Mouse (Mus musculus): Measurements from ENCODE around the gene Vps16.

The Vps16 gene

DNA sequence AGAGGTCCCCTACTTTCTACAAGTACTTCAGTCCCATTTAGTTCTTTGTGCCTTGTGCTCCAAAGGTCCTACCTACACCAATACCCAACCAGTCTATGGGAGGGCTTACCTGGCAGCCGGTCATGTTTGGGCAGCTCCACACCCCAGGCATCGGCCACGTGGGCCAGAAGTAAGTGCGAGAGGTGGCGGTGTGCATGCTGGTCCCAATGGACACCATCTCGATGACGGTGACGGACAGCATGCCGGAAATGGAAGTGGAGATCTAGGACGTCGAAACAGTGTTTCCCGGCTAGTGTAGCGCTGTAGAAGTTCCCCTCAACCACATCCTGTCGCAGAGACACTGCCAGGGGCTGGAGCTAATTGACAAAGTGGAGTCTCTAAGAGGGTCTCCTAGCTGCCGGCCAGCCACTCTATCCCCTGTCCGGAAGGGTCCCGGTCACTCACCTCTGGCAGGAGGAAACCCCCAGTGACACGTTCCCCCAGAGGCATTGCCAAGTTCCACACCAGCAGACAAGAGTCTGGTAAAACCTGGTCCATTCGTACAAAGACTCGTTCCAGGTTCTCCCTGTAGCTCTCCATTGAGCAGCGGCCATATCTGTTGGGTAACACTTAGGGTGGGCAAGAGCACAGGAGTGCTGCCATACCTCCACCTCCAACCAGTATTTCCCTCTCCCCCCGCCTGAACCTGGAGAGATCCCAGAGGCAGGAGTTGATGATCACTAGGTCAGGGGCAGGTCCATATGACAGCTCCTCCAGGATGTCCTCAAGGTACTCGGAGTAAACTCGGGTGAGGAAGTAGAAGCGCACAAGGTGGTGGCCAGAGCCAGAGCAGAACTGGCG is 2.1 kb upstream of the Vps16 start:
- no peak for DNase-seq (ENCODE audit: low spot score in 2 of 2)

DNA sequence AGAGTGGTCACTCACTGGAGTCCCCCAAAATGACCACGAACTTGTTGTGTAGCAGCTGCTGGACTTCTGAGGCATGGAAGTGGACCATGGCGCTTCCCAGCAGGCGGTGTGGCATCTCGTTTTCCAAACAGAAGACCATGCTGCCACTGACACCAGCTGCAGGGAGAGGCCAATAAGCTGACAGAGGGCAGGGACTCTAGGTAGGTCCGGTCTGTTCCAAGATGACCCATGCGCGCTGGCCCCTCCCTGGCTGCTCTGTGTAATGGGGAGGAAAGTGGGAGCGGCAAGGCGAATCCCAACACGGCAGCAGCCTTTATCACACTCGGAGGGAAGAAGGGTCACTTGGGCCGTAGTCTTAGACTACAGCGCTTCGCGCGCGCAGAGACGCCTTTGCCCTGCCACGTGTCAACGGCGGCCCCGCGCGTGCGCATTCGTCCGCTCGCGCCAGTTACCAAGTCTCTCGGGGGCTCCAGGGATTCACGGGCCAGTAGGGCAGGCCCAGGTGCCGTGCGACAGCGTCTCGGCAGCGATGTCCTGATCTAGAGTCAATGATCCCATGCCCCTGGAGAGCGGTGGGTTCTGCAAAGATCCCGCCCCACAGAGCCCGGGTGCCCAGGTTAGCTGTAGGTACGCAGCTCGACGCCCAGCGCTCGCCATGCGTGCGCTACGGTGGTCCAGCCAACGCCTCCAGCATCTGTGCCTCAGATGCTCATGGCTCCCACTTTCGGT is 578 bp upstream of the Vps16 start:
- DNase-seq (ENCODE audit: low spot score in 2 of 2): peak; percentile 62 to 79

DNA sequence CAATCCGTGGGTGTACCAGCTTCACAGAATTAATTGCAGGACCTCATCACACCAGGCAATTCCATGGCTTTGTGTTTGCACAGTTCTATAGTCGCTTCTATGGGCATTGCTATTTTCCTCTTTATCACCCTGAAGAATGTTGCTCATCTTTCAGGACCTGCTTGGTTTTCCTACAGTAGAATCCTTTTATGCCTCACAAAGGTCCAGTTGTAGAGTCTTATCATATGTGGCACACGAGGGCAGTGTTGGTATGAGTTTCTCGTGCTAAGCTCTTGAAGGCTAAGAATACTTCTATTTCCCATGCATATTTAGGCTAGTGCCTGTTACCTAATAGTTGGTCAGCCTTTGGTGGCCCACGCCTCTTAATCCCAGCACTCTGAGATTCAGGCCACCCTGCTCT is 973 bp downstream of the Vps16 start:
- no peak for DNase-seq (ENCODE audit: low spot score in 2 of 2)

DNA sequence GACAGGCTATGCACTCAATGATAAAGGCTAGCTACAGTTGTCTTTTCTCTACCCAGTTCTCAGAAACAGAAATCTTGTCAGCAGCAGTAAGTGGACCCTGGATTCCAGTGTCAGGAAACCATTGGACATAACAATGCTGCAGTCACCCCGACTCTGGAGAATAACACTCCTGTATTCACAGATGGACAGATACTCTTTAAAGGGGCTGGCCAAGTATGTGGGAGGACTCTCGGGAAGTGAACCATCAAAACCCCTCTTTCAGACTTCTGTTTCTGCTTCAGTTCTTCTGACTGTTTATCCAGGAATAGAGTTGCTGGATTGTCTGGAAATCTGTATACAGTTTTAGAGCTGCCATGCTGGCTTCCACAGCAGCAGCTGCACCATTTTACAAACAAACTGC is 5.7 kb downstream of the Vps16 start:
- no peak for DNase-seq (ENCODE audit: low spot score in 2 of 2)

- no peak for DNase-seq (ENCODE audit: low spot score in 2 of 2)
These were observed 6.3 kb downstream of the Vps16 start for GRCm38 (mm10) chr2:130430484-130430883.

DNA sequence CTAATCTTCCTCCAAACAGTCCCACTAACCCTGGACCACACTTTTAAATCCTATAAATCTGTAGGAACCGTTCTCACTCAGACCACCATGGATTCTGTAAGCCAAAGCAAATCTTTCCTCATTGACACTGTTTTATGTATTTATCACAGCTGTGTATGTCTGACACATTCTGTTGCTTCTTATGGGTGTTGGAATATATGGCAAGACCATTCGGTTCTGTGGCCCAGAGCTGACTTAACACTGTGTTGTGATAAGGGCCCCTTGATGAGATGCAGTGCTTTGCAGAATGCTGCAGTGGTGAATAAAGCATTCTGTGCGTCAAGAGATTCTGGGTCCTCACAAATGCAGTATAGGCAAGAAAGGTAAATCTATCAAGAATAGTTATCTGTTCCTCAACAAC is 8.0 kb downstream of the Vps16 start:
- no peak for DNase-seq (ENCODE audit: low spot score in 2 of 2)

DNA sequence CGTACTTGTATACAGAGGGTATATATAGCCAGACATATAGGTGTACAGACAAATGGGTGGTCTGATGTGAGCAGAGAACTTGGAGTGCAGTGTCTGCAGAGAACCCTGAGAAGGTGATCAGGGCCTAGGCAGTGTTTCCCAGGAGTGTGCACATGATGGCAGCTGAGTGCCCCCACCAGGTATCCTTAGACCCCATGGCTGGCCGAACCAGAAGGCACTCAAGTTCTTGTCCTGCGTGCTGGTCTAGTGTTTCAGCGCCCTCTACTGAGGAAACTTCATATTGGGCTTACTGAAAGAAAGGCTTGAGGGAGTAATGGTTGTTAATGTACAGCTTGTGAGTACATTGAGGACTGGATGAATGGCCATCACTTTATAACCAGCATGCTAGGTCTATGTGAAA is 9.0 kb downstream of the Vps16 start:
- DNase-seq (ENCODE audit: low spot score in 2 of 2): no peak

DNA sequence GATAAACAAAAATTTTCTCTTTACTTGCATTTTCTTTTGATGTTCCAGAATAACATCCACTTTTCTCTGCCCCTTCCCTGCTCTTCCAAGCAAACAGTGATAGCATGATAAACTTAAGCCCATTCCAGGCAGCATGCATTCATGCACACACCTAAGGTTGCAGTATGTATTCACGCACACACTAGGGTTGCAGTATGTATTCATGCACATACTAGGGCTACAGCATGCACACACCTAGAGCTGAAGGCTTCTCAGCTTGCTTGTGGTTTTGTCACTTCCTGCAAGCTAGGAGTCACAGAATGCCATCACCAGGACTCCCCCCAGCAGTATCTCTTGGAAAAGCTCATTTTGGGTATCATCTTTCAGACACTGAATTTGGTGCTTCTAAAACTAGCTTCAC is 12.6 kb downstream of the Vps16 start:
- DNase-seq (ENCODE audit: low spot score in 2 of 2): no peak

- no peak for DNase-seq (ENCODE audit: low spot score in 2 of 2)
These were observed 14.7 kb downstream of the Vps16 start for GRCm38 (mm10) chr2:130438861-130439260.

DNA sequence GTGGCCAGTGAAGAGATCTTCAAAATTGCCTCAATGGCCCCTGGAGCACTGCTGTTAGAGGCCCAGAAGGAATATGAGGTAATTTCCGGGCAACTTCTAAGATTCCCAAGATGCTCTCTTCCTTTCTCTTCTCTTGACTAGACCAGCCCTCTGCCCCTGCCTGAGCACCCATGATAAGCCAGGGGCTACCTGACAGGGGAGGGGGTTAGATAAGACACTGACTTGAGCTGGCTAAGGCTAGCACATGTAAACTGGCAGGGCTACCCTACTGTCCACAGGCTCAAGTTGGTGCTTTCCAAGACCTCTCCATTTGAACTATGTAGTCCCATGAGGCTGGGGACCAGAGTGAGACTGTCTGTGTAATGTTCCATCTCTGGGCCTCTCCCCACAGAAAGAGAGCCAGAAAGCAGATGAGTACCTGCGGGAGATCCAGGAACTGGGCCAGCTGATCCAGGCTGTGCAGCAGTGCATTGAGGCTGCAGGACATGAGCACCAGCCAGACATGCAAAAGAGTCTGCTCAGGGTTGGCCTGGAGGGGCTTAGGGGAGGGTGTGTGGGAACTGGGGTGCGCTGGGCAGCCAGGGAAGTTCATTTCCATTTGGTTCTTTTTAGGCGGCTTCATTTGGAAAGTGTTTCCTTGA is 15.8 kb downstream of the Vps16 start:
- DNase-seq (ENCODE audit: low spot score in 2 of 2): no peak

GRCm38 (mm10) chr2:130442162-130442561 is 18.0 kb downstream of the Vps16 start:
- DNase-seq (ENCODE audit: low spot score in 2 of 2): no peak

- no peak for DNase-seq (ENCODE audit: low spot score in 2 of 2)
These were observed 24.3 kb downstream of the Vps16 start for GRCm38 (mm10) chr2:130448449-130448848.

GRCm38 (mm10) chr2:130449021-130449793 is 25.1 kb downstream of the Vps16 start:
- DNase-seq (ENCODE audit: low spot score in 2 of 2): no peak

GRCm38 (mm10) chr2:130449794-130450433 is 25.8 kb downstream of the Vps16 start, which contains the start of gene Ptpra:
TSS of gene Ptpra (plus strand) at chr2:130450278.
- DNase-seq (ENCODE audit: low spot score in 2 of 2): peak; percentile 79 to 92

GRCm38 (mm10) chr2:130450434-130450796 is 26.3 kb downstream of the Vps16 start:
- peak; percentile 58 to 74 for DNase-seq (ENCODE audit: low spot score in 2 of 2)

DNA sequence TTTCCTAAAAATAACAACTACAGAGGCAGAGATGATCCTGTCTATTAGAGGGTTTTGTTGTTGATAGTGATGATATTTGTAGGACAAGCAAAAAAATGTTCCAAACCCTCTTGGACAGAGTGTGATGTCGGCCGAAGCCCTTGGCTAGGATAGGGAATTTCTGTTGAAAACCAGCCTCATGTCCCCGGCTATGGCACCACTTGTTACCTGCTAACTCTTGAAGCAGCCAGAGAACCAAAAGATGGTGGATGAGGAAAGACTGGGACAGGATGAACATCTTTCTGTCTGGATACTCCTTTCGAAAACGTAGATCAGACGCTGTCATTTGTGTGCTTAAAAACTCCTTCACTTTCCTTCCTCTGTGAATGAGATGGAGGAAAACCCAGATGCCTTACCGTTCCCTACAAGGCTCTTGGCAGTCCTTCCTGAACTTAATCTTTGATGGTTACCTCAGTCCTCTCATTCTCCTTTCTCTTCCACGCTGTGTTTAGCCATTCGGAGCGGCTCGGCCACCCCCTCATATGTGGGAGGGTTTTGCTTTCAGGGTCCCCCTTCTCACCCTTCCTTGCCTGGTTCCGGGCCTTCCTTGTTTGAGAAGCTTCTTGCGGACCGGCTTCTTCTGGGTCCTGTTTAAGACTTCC is 27.1 kb downstream of the Vps16 start:
- DNase-seq (ENCODE audit: low spot score in 2 of 2): no peak

GRCm38 (mm10) chr2:130451727-130452090 is 27.6 kb downstream of the Vps16 start:
- no peak for DNase-seq (ENCODE audit: low spot score in 2 of 2)

DNA sequence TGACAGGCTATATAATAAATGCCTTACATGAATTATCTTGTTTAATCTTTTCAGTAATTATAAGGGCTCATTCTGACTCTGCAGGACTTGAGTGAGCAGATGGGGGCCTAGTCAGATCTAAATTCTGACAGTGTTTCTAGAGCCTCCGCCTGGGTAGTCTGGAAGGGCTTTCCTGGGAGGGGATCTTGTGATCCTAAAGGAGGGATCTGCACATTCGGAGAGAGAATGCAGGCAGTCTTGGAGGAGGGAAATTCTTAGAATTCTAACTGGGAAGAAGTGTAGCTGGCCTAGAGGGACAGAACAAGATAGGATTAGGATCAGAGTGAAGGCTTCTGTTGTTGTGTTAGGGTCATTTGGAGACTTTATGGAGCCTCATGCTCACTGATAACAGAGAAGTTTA is 28.1 kb downstream of the Vps16 start:
- no peak for DNase-seq (ENCODE audit: low spot score in 2 of 2)

DNA sequence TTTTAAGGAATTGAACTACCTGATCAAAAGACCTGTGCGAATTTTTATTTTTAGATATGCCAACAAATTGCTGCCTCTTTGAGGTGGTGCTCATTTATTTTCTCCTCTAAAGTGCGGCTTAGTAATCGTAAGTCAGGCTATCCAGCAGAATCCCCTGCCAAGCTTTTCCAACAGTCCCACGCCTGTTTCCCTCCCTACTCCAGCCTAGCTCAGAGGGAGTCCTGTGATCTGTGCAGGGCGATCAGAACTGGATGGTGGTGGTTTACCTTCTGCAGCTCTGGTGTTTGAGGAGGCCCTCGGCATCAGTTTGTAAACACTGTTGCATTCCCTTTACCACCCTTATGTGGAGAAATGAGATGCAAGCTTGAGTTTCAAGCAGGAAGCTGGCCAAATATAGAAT is 29.3 kb downstream of the Vps16 start:
- DNase-seq (ENCODE audit: low spot score in 2 of 2): no peak

DNA sequence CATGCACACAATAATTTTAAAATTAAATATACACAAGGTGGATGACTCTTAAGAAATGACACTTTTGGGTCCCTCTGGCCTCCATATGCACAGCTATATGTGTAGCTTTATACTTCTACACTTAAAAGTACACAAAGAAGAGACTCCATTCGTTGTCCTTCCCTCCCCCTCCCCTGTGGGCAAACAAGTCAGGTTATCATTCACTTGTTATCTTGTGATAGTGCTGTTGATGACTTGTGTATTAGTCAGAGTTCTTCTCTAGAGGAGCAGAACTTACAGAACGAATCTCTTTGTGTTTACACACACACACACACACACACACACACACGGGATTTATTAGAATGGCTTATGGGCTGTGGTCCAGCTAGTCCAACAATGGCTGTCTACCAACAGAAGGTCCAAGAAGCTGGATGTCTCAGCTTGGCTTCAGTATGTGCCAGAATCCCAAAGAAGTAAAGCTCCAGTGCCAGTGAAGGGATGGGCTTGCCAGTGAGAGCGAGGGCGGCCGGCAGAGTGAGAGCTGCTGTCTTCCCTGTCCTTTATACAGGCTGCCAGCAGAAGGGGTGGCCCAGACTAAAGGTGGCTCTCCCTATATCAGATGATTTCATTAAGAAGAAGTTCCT is 30.7 kb downstream of the Vps16 start:
- no peak for DNase-seq (ENCODE audit: low spot score in 2 of 2)

- no peak for DNase-seq (ENCODE audit: low spot score in 2 of 2)
These were observed 33.7 kb downstream of the Vps16 start for GRCm38 (mm10) chr2:130457871-130458270.
